In the genomic region with DNA sequence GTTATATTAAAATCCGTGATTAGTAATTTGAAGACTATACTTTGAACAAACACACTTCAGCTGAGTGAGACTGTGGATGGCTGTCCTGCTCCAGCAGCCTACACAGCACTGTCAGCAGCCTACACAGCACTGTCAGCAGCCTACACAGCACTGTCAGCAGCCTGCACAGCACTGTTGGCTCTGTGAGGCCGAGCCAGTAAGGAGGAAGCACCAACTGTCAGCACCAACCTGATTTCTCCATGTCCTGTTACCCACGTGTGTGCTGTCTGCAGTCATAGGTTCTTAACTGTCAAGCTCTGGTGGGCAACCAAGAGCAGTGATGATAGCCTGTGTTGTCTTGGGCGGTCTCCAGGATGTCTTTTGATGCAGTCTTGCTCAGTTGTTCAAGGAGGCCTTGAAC, we compare ENCODE assay signal across 21 mouse cellular contexts. TPM values are rescaled to one million over a fixed set of nuclear protein-coding genes. Genes with fewer than 3 reads are reported as not detected.
A peak's percentile ranks its signal among the peaks of the same experiment; 100 is the strongest.
DNase-seq lines count a peak whose midpoint lies in the region; ATAC-seq lines count a peak whose summit lies in the region.
"Had no signal": no experiment of that assay in that cellular context is flagged by ENCODE, and none has a peak within 500 bp of the region (broad histone marks: within the 10 kb centered on the region; RNA-seq: fewer than 3 reads in every experiment).

No protein-coding gene starts in this region.

- no peaks in the 10 kb centered on the region for H3K36me3 ChIP-seq in forebrain, embryonic 16.5 days (ENCODE audit: control insufficient read depth, insufficient read depth)
- H3K36me3 ChIP-seq: embryonic facial prominence, embryonic 10.5 days; hindbrain, embryonic 15.5 days had no signal

- peak; percentile 89 for ATAC-seq in granulocyte monocyte progenitor cell, adult 5-6 weeks (replicated peaks; ENCODE audit: poor library complexity, severe bottlenecking)
- ATAC-seq in forebrain, embryonic 16.5 days, result no peak
- ATAC-seq: CD4-positive, CD25-positive, alpha-beta regulatory T cell, adult 4 months; forebrain, embryonic 13.5 days had no signal

- no peaks in the 10 kb centered on the region for H3K9me3 ChIP-seq in forebrain, embryonic 16.5 days (ENCODE audit: control insufficient read depth, low read length)
- H3K9me3 ChIP-seq: embryonic facial prominence, embryonic 10.5 days; forebrain, embryonic 13.5 days; G1E; heart, embryonic 13.5 days; hindbrain, embryonic 15.5 days had no signal

- DNase-seq in layer of hippocampus, adult 9-11 months, result peak; percentile 28
- DNase-seq in layer of hippocampus, adult 8-10 months (ENCODE audit: low spot score in 2 of 2), result no peak
- DNase-seq in right cerebral cortex, adult 18-20 months, result peak; percentile 20
- no peak for DNase-seq in right cerebral cortex, postnatal 36 days (ENCODE audit: low spot score in 2 of 2)
- peak; percentile 17 for DNase-seq in telencephalon, adult 2 months (ENCODE audit: low read depth, low spot score)
- DNase-seq in adipocyte (ENCODE audit: low spot score), result no peak
- DNase-seq: adrenal gland, postnatal 10 days; B cell, adult 2 months; cerebellum, adult 18-20 months; cerebellum, adult 9-11 months; cerebellum, postnatal 36 days; gastrocnemius, postnatal 10 days; heart, postnatal 36 days had no signal

- H3K4me1 ChIP-seq in forebrain, embryonic 16.5 days (replicated peaks; ENCODE audit: control insufficient read depth, insufficient read depth, low read length), result peaks cover 7% of the 10 kb centered on the region
- H3K4me1 ChIP-seq: embryonic facial prominence, embryonic 10.5 days; hindbrain, embryonic 15.5 days had no signal

- 81% methylated on average over 4 of the region's 4 CpGs for WGBS in forebrain, embryonic 16.5 days

- no peak overlapping the region for H3K4me2 ChIP-seq in forebrain, embryonic 16.5 days (ENCODE audit: low read length)
- H3K4me2 ChIP-seq: forebrain, embryonic 13.5 days; heart, embryonic 13.5 days; hindbrain, embryonic 15.5 days had no signal

- no peak overlapping the region for H3K27ac ChIP-seq in forebrain, embryonic 16.5 days (ENCODE audit: low read length)
- H3K27ac ChIP-seq: embryonic facial prominence, embryonic 10.5 days; forebrain, embryonic 13.5 days; heart, embryonic 13.5 days; hindbrain, embryonic 15.5 days had no signal

- no peaks in the 10 kb centered on the region for H3K27me3 ChIP-seq in forebrain, embryonic 16.5 days (replicated peaks; ENCODE audit: control insufficient read depth, insufficient read depth, low read length)
- H3K27me3 ChIP-seq: forebrain, embryonic 13.5 days; heart, embryonic 13.5 days; hindbrain, embryonic 15.5 days had no signal

- no peak overlapping the region for H3K9ac ChIP-seq in forebrain, embryonic 16.5 days (replicated peaks; ENCODE audit: low read depth, low read length)
- H3K9ac ChIP-seq: forebrain, embryonic 13.5 days; heart, embryonic 13.5 days; hindbrain, embryonic 15.5 days had no signal

- no peak overlapping the region for H3K4me3 ChIP-seq in forebrain, embryonic 16.5 days (replicated peaks; ENCODE audit: low read length)
- H3K4me3 ChIP-seq: embryonic facial prominence, embryonic 10.5 days; forebrain, embryonic 13.5 days; heart, embryonic 13.5 days; hindbrain, embryonic 15.5 days had no signal

RNA-seq across cellular contexts. Expression of a gene that starts 32.0 kb away (rescaled TPM):
- total RNA-seq in layer of hippocampus, adult 8-10 months (2022), result 10 to 100 TPM; 15.3 to 21.1 (median 19.3) TPM
- 9.4 and 10.9 TPM in 2 replicates for total RNA-seq in granulocyte monocyte progenitor cell, adult 5-6 weeks (2014; fragmentation: Nextera tagmentation)
- total RNA-seq in granulocyte monocyte progenitor cell, adult 5-6 weeks (2017), result 5.6 and 7.3 TPM in 2 replicates
- polyA plus RNA-seq in forebrain, embryonic 16.5 days (2015; fragmentation: Nextera tagmentation; extraction: Ambion mirVana), result 8.0 and 8.6 TPM in 2 replicates

Comparison
In these comparisons a context has a peak if more than half of its experiments do, and no peak if none do; other contexts are left out.
1. DNase-seq: peak in layer of hippocampus, adult 9-11 months (single experiment), right cerebral cortex, adult 18-20 months (single experiment) and telencephalon, adult 2 months (single experiment); none in layer of hippocampus, adult 8-10 months (0 of 2), right cerebral cortex, postnatal 36 days (0 of 2) and adipocyte (single experiment).